Mouse (Mus musculus) midbrain, embryonic 10.5 days (tissue): ENCODE results near the gene Best1. TPM values are rescaled to one million over a fixed set of nuclear protein-coding genes. Genes with fewer than 3 reads are reported as not detected.
A peak's percentile ranks its signal among the peaks of the same experiment; 100 is the strongest.

Source experiments
- DNase-seq: peaks from one replicate; pipeline ENCODE4 v3.0.0-alpha.2; 2017; ENCODE audit warnings: low spot score
- H3K27ac ChIP-seq: fragments of 300-500 bp; sonication (generic); replicated peaks from 2 replicates; pipeline ENCODE4 v1.5.1; 2016; ENCODE audit warnings: mild to moderate bottlenecking
- H3K27me3 ChIP-seq: fragments of 300-500 bp; sonication (generic); 2 replicates; pipeline ENCODE4 v1.6.1; 2016; ENCODE audit warnings: low read depth, mild to moderate bottlenecking; ENCODE audit not compliant: poor library complexity, severe bottlenecking
- H3K36me3 ChIP-seq: fragments of 300-500 bp; sonication (generic); 2 replicates; pipeline ENCODE4 v1.6.1; 2016; ENCODE audit warnings: mild to moderate bottlenecking, moderate library complexity
- H3K4me1 ChIP-seq: fragments of 300-500 bp; sonication (generic); 2 replicates; pipeline ENCODE4 v1.6.1; 2016
- H3K4me3 ChIP-seq: fragments of 300-500 bp; sonication (generic); 2 replicates; pipeline ENCODE4 v1.5.1; 2016; ENCODE audit warnings: mild to moderate bottlenecking, moderate library complexity
- H3K9me3 ChIP-seq: fragments of 300-500 bp; sonication (generic); replicated peaks from 2 replicates; pipeline ENCODE4 v1.6.1; 2016; ENCODE audit warnings: mild to moderate bottlenecking
- WGBS: fragments of 180-500 bp; shearing (Covaris S2); methylation state at CpG from one replicate; pipeline ENCODE4 v1.1.7; 2016; 5-methylcytosine and 5-hydroxymethylcytosine counted together
- polyA plus RNA-seq: library from polyadenylated mRNA; unstranded; fragments of >200 nt; fragmentation: Nextera tagmentation; extraction: Ambion mirVana; gene quantifications from 2 replicates; pipeline ENCODE4 v1.2.1, GENCODE M21; 2016

The Best1 gene
- polyA plus RNA-seq, 1 experiment from 2014 or later = 2.0 TPM

DNA sequence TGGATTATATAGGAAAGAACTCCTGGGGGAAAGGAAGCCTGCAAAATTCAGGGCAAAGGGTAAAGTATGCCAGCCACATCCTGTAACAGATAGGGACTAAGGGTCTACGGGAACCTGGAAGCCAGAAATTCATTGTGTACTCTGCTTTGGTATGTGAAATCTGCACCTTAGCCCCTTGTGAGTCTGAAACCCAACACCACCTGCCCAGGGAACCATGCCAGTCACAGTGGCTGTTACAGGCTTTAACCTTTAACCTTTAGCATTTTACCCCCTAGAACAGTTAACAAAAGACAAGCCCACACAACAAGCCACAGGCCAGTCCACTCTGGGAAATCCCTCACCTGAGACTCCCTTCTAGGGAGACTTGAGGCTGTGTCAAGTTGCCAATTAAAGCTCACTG is 59.6 kb downstream of the Best1 start:
- Histone ChIP-seq H3K4me1 (peaks cover 38% of the 10 kb centered on the region), H3K9me3 (no peaks in the 10 kb centered on the region), H3K27me3 (no peaks in the 10 kb centered on the region; the same call in 1 of the 2 replicates), H3K4me3 (no peak overlapping the region), H3K27ac (0 out of 2 replicates have a peak overlapping the region, but pooled peaks have one; percentile 38), H3K36me3 (no peaks in the 10 kb centered on the region)
- WGBS = 64% methylated on average over 1 of the region's 1 CpGs
- DNase-seq = no peak

GRCm38 (mm10) chr19:9940903-9941302 is 60.5 kb downstream of the Best1 start:
- no peaks in the 10 kb centered on the region for H3K36me3 ChIP-seq
- H3K4me1 ChIP-seq = peaks cover 38% of the 10 kb centered on the region
- peak; percentile 50 for DNase-seq
- H3K27me3 ChIP-seq = no peaks in the 10 kb centered on the region; the same call in 1 of the 2 replicates
- H3K4me3 ChIP-seq = no peak overlapping the region
- H3K9me3 ChIP-seq = no peaks in the 10 kb centered on the region
- WGBS = 9% methylated on average over 4 of the region's 4 CpGs
- H3K27ac ChIP-seq = peak overlapping the region; percentile 19

DNA sequence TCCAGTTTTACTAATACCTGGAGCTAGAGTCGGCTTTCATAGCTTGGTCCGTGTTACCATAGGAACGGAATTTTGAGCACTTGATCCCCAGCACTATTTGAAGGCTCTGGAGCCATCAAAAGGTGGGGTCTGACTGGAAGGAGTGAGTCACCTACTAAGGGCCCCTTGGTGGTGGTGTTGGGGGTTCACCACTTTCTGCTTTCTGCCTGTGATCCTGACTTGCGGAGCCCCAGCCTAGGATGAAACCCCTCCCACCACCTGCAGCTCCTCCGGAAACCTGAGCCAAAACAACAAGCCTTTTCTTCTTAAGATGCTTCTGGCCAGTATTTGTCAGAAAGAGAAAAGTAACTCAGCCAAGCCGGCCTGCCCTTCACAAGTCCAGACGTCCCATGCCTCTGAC is 61.6 kb downstream of the Best1 start:
- no peaks in the 10 kb centered on the region for H3K9me3 ChIP-seq
- peaks cover 38% of the 10 kb centered on the region for H3K4me1 ChIP-seq
- 65% methylated on average over 7 of the region's 7 CpGs for WGBS
- H3K36me3 ChIP-seq = no peaks in the 10 kb centered on the region
- H3K27ac ChIP-seq = no peak overlapping the region
- DNase-seq = no peak
- no peaks in the 10 kb centered on the region; the same call in 1 of the 2 replicates for H3K27me3 ChIP-seq
- H3K4me3 ChIP-seq = no peak overlapping the region

DNA sequence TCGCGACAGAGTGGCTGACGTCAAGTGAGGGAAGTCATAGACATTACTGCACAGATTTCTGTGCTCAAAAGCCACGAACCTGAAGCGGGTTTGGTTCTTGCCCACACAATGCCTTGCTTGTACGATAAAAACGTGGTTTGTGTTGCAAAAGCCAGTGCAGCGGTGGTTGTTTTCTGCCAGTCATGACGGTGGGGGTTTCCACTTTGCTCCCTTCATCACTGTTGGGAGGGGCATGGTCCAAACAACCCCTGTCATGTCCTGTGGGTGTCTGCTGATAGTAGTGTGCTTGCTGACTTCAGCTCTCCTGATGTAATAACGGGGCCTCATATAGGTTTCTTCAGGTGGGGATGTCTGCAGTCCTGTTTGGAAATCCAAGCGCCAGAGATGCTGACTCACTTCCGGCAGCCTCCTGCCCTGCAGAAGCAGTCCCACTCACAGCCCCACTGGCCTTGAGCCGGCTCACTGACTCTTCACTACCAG is 62.6 kb downstream of the Best1 start:
- H3K36me3 ChIP-seq = no peaks in the 10 kb centered on the region
- no peak overlapping the region for H3K4me3 ChIP-seq
- 82% methylated on average over 13 of the region's 13 CpGs for WGBS
- DNase-seq = no peak
- no peaks in the 10 kb centered on the region; the same call in 1 of the 2 replicates for H3K27me3 ChIP-seq
- peaks cover 38% of the 10 kb centered on the region for H3K4me1 ChIP-seq
- no peak overlapping the region for H3K27ac ChIP-seq
- H3K9me3 ChIP-seq = no peaks in the 10 kb centered on the region

GRCm38 (mm10) chr19:9938156-9938823 is 63.1 kb downstream of the Best1 start:
- no peak for DNase-seq

GRCm38 (mm10) chr19:9937428-9937827 is 64.0 kb downstream of the Best1 start:
- H3K9me3 ChIP-seq = no peaks in the 10 kb centered on the region
- H3K27me3 ChIP-seq = no peaks in the 10 kb centered on the region; the same call in 1 of the 2 replicates
- no peaks in the 10 kb centered on the region for H3K36me3 ChIP-seq
- peaks cover 29% of the 10 kb centered on the region for H3K4me1 ChIP-seq
- no peak overlapping the region for H3K4me3 ChIP-seq
- no peak for DNase-seq
- no peak overlapping the region for H3K27ac ChIP-seq
- 69% methylated on average over 5 of the region's 5 CpGs for WGBS

More at GRCm38 (mm10) chr19:9938156-9938823, 63.1 kb downstream of the Best1 start:
- 87% methylated on average over 6 of the region's 6 CpGs for WGBS
- H3K4me3 ChIP-seq = no peak overlapping the region
- no peaks in the 10 kb centered on the region for H3K9me3 ChIP-seq
- H3K36me3 ChIP-seq = no peaks in the 10 kb centered on the region
- peaks cover 38% of the 10 kb centered on the region for H3K4me1 ChIP-seq
- no peak overlapping the region for H3K27ac ChIP-seq
- no peaks in the 10 kb centered on the region; the same call in 1 of the 2 replicates for H3K27me3 ChIP-seq

DNA sequence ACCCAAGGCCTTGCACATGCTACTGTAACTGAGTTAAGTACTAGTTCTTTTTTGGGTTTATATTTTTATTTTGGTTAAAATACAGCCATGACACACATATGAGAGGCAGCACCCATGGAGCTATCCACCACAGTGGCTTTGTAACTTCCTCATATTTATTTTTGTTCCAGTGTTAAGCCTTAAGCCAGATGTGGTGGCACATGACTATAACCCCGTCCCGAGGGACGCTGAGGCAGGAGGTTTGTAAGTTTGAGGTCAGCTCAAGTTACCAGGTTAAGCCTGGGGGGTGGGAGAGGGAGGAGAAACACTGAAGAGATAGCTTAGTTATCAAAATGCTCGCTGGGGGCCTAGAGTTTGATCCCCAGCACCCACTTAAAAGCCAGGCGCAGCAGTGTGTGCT is 64.9 kb downstream of the Best1 start:
- WGBS = 68% methylated on average over 5 of the region's 5 CpGs
- peaks cover 21% of the 10 kb centered on the region for H3K4me1 ChIP-seq
- DNase-seq = no peak

More for the DNA sequence above, 64.9 kb downstream of the Best1 start:
- no peaks in the 10 kb centered on the region for H3K36me3 ChIP-seq
- H3K9me3 ChIP-seq = no peaks in the 10 kb centered on the region
- no peak overlapping the region for H3K4me3 ChIP-seq
- no peak overlapping the region for H3K27ac ChIP-seq
- H3K27me3 ChIP-seq = no peaks in the 10 kb centered on the region

Other genes starting within 250 kb of the Best1 start
- gene Scgb2a2, start 154.1 kb downstream of the Best1 start, polyA plus RNA-seq = 0.14 TPM in 1 of 2 replicates, not detected in the other
- gene Incenp, start 102.1 kb downstream of the Best1 start, polyA plus RNA-seq = 142 and 150 TPM in 2 replicates
- 1,350 and 1,398 TPM in 2 replicates for gene Fth1, start 21.0 kb downstream of the Best1 start, polyA plus RNA-seq
- 34.6 and 35.6 TPM in 2 replicates for gene Rab3il1, start within 50 bp of the Best1 start, polyA plus RNA-seq
- 5.5 and 5.8 TPM in 2 replicates for gene Fads3, start 39.9 kb upstream of the Best1 start, polyA plus RNA-seq
- 207 and 236 TPM in 2 replicates for gene Fads2, start 100.1 kb upstream of the Best1 start, polyA plus RNA-seq
- gene Fads1, start 181.3 kb upstream of the Best1 start, polyA plus RNA-seq = 171 and 192 TPM in 2 replicates
- gene Tmem258, start 202.4 kb upstream of the Best1 start, polyA plus RNA-seq = 351 and 361 TPM in 2 replicates
- gene Fen1, start 202.5 kb upstream of the Best1 start, polyA plus RNA-seq = 165 and 188 TPM in 2 replicates
- gene Myrf, start 239.1 kb upstream of the Best1 start, polyA plus RNA-seq = 2.1 and 2.2 TPM in 2 replicates